Mouse (Mus musculus) G1E-ER4 (cell line): ENCODE results near the gene Kcnh7. TPM values are rescaled to one million over a fixed set of nuclear protein-coding genes. Genes with fewer than 3 reads are reported as not detected.

ENCODE experiments used
- GATA1 ChIP-seq: IDR thresholded peaks from one replicate; pipeline ENCODE4 v1.8.0; 2012; ENCODE audit warnings: low read length, inconsistent platforms
- polyA plus RNA-seq: library from polyadenylated mRNA; stranded (reverse); fragments of >175 nt; gene quantifications from 2 replicates; pipeline ENCODE4 v1.2.3, GENCODE M21; 2012

Kcnh7 gene
- polyA plus RNA-seq, result not detected in 2 replicates

GRCm38 (mm10) chr2:63183563-63184545, at the start of gene Kcnh7:
Gene Kcnh7 (minus strand): TSS chr2:63184287.
- no peak for TF ChIP-seq GATA1

- TF ChIP-seq GATA1, result no peak
Observed at GRCm38 (mm10) chr2:63207435-63207834, 23.3 kb upstream of the Kcnh7 start.

GRCm38 (mm10) chr2:63186014-63186413, 1.9 kb upstream of the Kcnh7 start:
- TF ChIP-seq GATA1, result no peak

GRCm38 (mm10) chr2:63184551-63185430, 704 bp upstream of the Kcnh7 start:
- no peak for TF ChIP-seq GATA1

- TF ChIP-seq GATA1, result no peak
Observed at GRCm38 (mm10) chr2:63153701-63154100, 30.4 kb downstream of the Kcnh7 start.

- no peak for TF ChIP-seq GATA1
Observed at GRCm38 (mm10) chr2:63127762-63128516, 56.1 kb downstream of the Kcnh7 start.

GRCm38 (mm10) chr2:63120316-63120715, 63.8 kb downstream of the Kcnh7 start:
- no peak for TF ChIP-seq GATA1

- no peak for TF ChIP-seq GATA1
Observed at GRCm38 (mm10) chr2:63117209-63118193, 66.6 kb downstream of the Kcnh7 start.

- TF ChIP-seq GATA1, result no peak
Observed at GRCm38 (mm10) chr2:63105971-63106370, 78.1 kb downstream of the Kcnh7 start.

- no peak for TF ChIP-seq GATA1
Observed at GRCm38 (mm10) chr2:63099676-63100075, 84.4 kb downstream of the Kcnh7 start.

GRCm38 (mm10) chr2:63091775-63092174, 92.3 kb downstream of the Kcnh7 start:
- TF ChIP-seq GATA1, result no peak

- TF ChIP-seq GATA1, result no peak
Observed at GRCm38 (mm10) chr2:63090447-63090846, 93.6 kb downstream of the Kcnh7 start.

GRCm38 (mm10) chr2:63058386-63058785, 125.7 kb downstream of the Kcnh7 start:
- TF ChIP-seq GATA1, result no peak

- TF ChIP-seq GATA1, result no peak
Observed at GRCm38 (mm10) chr2:63049884-63050283, 134.2 kb downstream of the Kcnh7 start.

GRCm38 (mm10) chr2:63039718-63040117, 144.4 kb downstream of the Kcnh7 start:
- TF ChIP-seq GATA1, result no peak
